Mouse (Mus musculus): ENCODE data around the gene Hist1h4m.

- TF ChIP-seq CTCF (IDR thresholded peaks at IDR 0.05) (no peak), EP300 (IDR thresholded peaks at IDR 0.05) (no peak)
Measured at GRCm38 (mm10) chr13:21779767-21780731, 31.5 kb upstream of the Hist1h4m start, which contains the start of gene Hist1h1b.

All from lung, postnatal 0 days (tissue).